Mouse (Mus musculus) G1E (cell line): ENCODE measurements around the gene Gdf11. TPM values are rescaled to one million over a fixed set of nuclear protein-coding genes. Genes with fewer than 3 reads are reported as not detected.
A peak's percentile ranks its signal among the peaks of the same experiment; 100 is the strongest.

Experiments
- ATAC-seq: 2 replicates; pipeline ENCODE4 v1.8.0; 2016; ENCODE audit warnings: mild to moderate bottlenecking; ENCODE audit not compliant: insufficient number of reproducible peaks, poor library complexity, low FRiP score, severe bottlenecking; ENCODE audit errors: extremely low read depth
- DNase-seq: peaks from one replicate; pipeline ENCODE4 v3.0.0; 2012; ENCODE audit warnings: low spot score
- H3K27me3 ChIP-seq: 2 replicates; pipeline ENCODE4 v1.6.1; 2012; ENCODE audit warnings: mild to moderate bottlenecking, low read length, inconsistent platforms; ENCODE audit not compliant: insufficient read depth
- H3K36me3 ChIP-seq: replicated peaks from 2 replicates; pipeline ENCODE3; 2012; ENCODE audit warnings: mild to moderate bottlenecking, inconsistent platforms
- H3K4me1 ChIP-seq: 2 replicates; pipeline ENCODE4 v1.6.1; 2012; ENCODE audit warnings: low read depth, low read length, inconsistent platforms, mixed read lengths; ENCODE audit not compliant: insufficient read depth
- H3K4me3 ChIP-seq: 2 replicates; pipeline ENCODE4 v1.5.1; 2012; ENCODE audit warnings: low read depth, mild to moderate bottlenecking, inconsistent platforms, low read length, moderate library complexity, mixed read lengths
- H3K9me3 ChIP-seq: replicated peaks from 2 replicates; pipeline ENCODE4 v1.6.1; 2012; ENCODE audit warnings: inconsistent platforms
- CTCF ChIP-seq: IDR thresholded peaks from 2 replicates; pipeline ENCODE4 v1.5.1; 2012; ENCODE audit warnings: low read depth, low read length, inconsistent platforms, mixed read lengths
- GATA1 ChIP-seq: IDR thresholded peaks from 2 replicates; pipeline ENCODE4 v1.6.1; 2012; ENCODE audit warnings: borderline replicate concordance, low read length, inconsistent platforms, mixed read lengths
- GATA2 ChIP-seq: IDR thresholded peaks from 2 replicates; pipeline ENCODE4 v1.6.1; 2012; ENCODE audit warnings: low read depth, low read length, inconsistent platforms, borderline replicate concordance
- POLR2AphosphoS5 ChIP-seq: IDR thresholded peaks from 2 replicates; pipeline ENCODE4 v1.6.1; 2012; ENCODE audit warnings: low read depth, low read length, inconsistent platforms; ENCODE audit not compliant: insufficient replicate concordance
- TAL1 ChIP-seq: conservative IDR thresholded peaks from 2 replicates; pipeline ENCODE4 v1.6.1; 2012; ENCODE audit warnings: low read depth, low read length, inconsistent platforms, mixed read lengths
- polyA plus RNA-seq: library from polyadenylated mRNA; stranded (reverse); fragments of >175 nt; gene quantifications from 2 replicates; pipeline ENCODE4 v1.2.3, GENCODE M21; 2012
- total RNA-seq, 2 experiments: library from RNA; stranded (forward) in 1 of 2; stranded (reverse) in 1 of 2; fragments of 200-1000 nt in 1 of 2; fragments of >200 nt in 1 of 2; fragmentation: Nextera tagmentation in 1 of 2; gene quantifications; 2 replicates each; pipeline ENCODE4 v1.2.3; 2014 to 2017

Gdf11 gene
- total and polyA plus RNA-seq, 3 experiments: under 0.01 to 0.02 TPM; not detected in 1

- H3K9me3 ChIP-seq: no peaks in the 10 kb centered on the region
- TF ChIP-seq POLR2AphosphoS5: no peak
- no peak for TF ChIP-seq GATA1
- no peak for TF ChIP-seq TAL1
- TF ChIP-seq GATA2: no peak
- no peak for TF ChIP-seq CTCF
Measured at GRCm38 (mm10) chr10:128928356-128928755, 36.8 kb upstream of the Gdf11 start.

GRCm38 (mm10) chr10:128923935-128924334, 32.4 kb upstream of the Gdf11 start, which contains the start of gene Bloc1s1:
TSS of gene Bloc1s1 (minus strand) at chr10:128924035.
- TF ChIP-seq TAL1: no peak
- TF ChIP-seq GATA2: no peak
- no peak for TF ChIP-seq CTCF
- peaks cover 24% of the 10 kb centered on the region for H3K4me1 ChIP-seq
- ATAC-seq (no peak), DNase-seq (no peak)
- H3K4me3 ChIP-seq: peak within 1 kb of the TSS; percentile 90
- H3K36me3 ChIP-seq: peaks cover 32% of the 10 kb centered on the region
- no peaks in the 10 kb centered on the region for H3K9me3 ChIP-seq
- H3K27me3 ChIP-seq: peaks cover 16% of the 10 kb centered on the region

More at GRCm38 (mm10) chr10:128928356-128928755, 36.8 kb upstream of the Gdf11 start:
- ATAC-seq (no peak; the same call in 1 of the 2 replicates), DNase-seq (no peak)
- H3K36me3 ChIP-seq: no peaks in the 10 kb centered on the region
- H3K4me3 ChIP-seq: no peak overlapping the region
- peaks cover 10% of the 10 kb centered on the region for H3K4me1 ChIP-seq
- peaks cover 38% of the 10 kb centered on the region for H3K27me3 ChIP-seq

GRCm38 (mm10) chr10:128923013-128923691, 31.6 kb upstream of the Gdf11 start:
- Histone ChIP-seq H3K9me3 (no peaks in the 10 kb centered on the region), H3K27me3 (peaks cover 9% of the 10 kb centered on the region), H3K36me3 (peaks cover 38% of the 10 kb centered on the region), H3K4me3 (peak overlapping the region; percentile 90), H3K4me1 (peaks cover 24% of the 10 kb centered on the region)
- TF ChIP-seq GATA2: no peak
- peak; percentile 100 for DNase-seq
- ATAC-seq: peak; percentile 98

- Histone ChIP-seq H3K4me3 (peak within 1 kb of the TSS; percentile 90), H3K9me3 (no peaks in the 10 kb centered on the region), H3K4me1 (peaks cover 24% of the 10 kb centered on the region), H3K27me3 (peaks cover 4% of the 10 kb centered on the region; the same call in 1 of the 2 replicates), H3K36me3 (peaks cover 43% of the 10 kb centered on the region)
- DNase-seq (no peak), ATAC-seq (no peak)
- TF ChIP-seq GATA2 (no peak), POLR2AphosphoS5 (no peak), CTCF (no peak), GATA1 (no peak), TAL1 (no peak)
Measured at GRCm38 (mm10) chr10:128922822-128923012, 31.2 kb upstream of the Gdf11 start, which contains the start of gene Rdh5. TSS of gene Rdh5 (minus strand) at chr10:128922888.

- no peaks in the 10 kb centered on the region for H3K27me3 ChIP-seq
- DNase-seq: no peak
- peaks cover 24% of the 10 kb centered on the region for H3K4me1 ChIP-seq
- peak overlapping the region; percentile 90 for H3K4me3 ChIP-seq
- no peak for ATAC-seq
- TF ChIP-seq POLR2AphosphoS5 (no peak), GATA2 (no peak), CTCF (no peak), TAL1 (no peak), GATA1 (no peak)
- peaks cover 48% of the 10 kb centered on the region for H3K36me3 ChIP-seq
- H3K9me3 ChIP-seq: no peaks in the 10 kb centered on the region
Measured at GRCm38 (mm10) chr10:128921883-128922821, 30.6 kb upstream of the Gdf11 start.

- peaks cover 24% of the 10 kb centered on the region for H3K4me1 ChIP-seq
- H3K36me3 ChIP-seq: peaks cover 55% of the 10 kb centered on the region
- TF ChIP-seq POLR2AphosphoS5 (no peak), CTCF (no peak), GATA2 (no peak), TAL1 (no peak), GATA1 (no peak)
- no peak for ATAC-seq
- H3K4me3 ChIP-seq: no peak overlapping the region
- H3K27me3 ChIP-seq: no peaks in the 10 kb centered on the region
- H3K9me3 ChIP-seq: no peaks in the 10 kb centered on the region
- DNase-seq: no peak
Measured at GRCm38 (mm10) chr10:128921251-128921650, 29.7 kb upstream of the Gdf11 start.
